Mouse (Mus musculus) kidney, adult 2 months (tissue): ENCODE measurements around the gene Clic1. TPM values are rescaled to one million over a fixed set of nuclear protein-coding genes. Genes with fewer than 3 reads are reported as not detected.
"Not testable (repeated sequence)": the region's sequence is repeated elsewhere in the genome, so short reads cannot be mapped to it uniquely, and the experiment has no call there.

Source experiments
- DNase-seq: peaks from one replicate; pipeline ENCODE4 v3.0.0; 2021
- H3K27ac ChIP-seq: fragments of 200-500 bp; 2 replicates; pipeline ENCODE4 v1.5.1; 2012; ENCODE audit warnings: low read depth, low read length, control low read depth, inconsistent platforms; ENCODE audit not compliant: insufficient read depth
- H3K27me3 ChIP-seq: fragments of 200-500 bp; replicated peaks from 2 replicates; pipeline ENCODE4 v1.6.1; 2012; ENCODE audit warnings: mild to moderate bottlenecking, moderate library complexity, low read length, inconsistent platforms; ENCODE audit not compliant: control insufficient read depth, insufficient read depth
- H3K36me3 ChIP-seq: fragments of 200-500 bp; 2 replicates; pipeline ENCODE4 v1.6.1; 2012; ENCODE audit warnings: mild to moderate bottlenecking, moderate library complexity, low read length, inconsistent platforms; ENCODE audit not compliant: control insufficient read depth, insufficient read depth
- H3K4me1 ChIP-seq: fragments of 200-500 bp; 2 replicates; pipeline ENCODE4 v1.6.1; 2011; ENCODE audit warnings: low read length; ENCODE audit not compliant: control insufficient read depth, insufficient read depth
- H3K4me3 ChIP-seq: fragments of 200-500 bp; 2 replicates; pipeline ENCODE4 v1.5.1; 2011; ENCODE audit warnings: mild to moderate bottlenecking, low read depth, low read length, control low read depth; ENCODE audit not compliant: insufficient read depth
- CTCF ChIP-seq: fragments of 200-500 bp; conservative IDR thresholded peaks from 2 replicates; pipeline ENCODE4 v1.5.1; 2011; ENCODE audit warnings: low read depth, mild to moderate bottlenecking, control low read depth, low read length, moderate library complexity, mixed read lengths; ENCODE audit not compliant: insufficient read depth, insufficient read length
- POLR2A ChIP-seq: fragments of 200-500 bp; IDR thresholded peaks from one replicate; pipeline ENCODE4 v1.6.1; 2011; ENCODE audit warnings: low read depth, low read length, control low read depth
- WGBS: fragments of 180-500 bp; shearing (Covaris S2); methylation state at CpG from one replicate; pipeline ENCODE4 v1.1.7; 2018; 5-methylcytosine and 5-hydroxymethylcytosine counted together
- polyA plus RNA-seq: library from polyadenylated mRNA; depleted of rRNA; stranded (reverse); fragments of >200 nt; gene quantifications from 2 replicates; pipeline ENCODE4 v1.2.3, GENCODE M21; 2012

Clic1 gene
- polyA plus RNA-seq, 1 experiment = 117 TPM

DNA sequence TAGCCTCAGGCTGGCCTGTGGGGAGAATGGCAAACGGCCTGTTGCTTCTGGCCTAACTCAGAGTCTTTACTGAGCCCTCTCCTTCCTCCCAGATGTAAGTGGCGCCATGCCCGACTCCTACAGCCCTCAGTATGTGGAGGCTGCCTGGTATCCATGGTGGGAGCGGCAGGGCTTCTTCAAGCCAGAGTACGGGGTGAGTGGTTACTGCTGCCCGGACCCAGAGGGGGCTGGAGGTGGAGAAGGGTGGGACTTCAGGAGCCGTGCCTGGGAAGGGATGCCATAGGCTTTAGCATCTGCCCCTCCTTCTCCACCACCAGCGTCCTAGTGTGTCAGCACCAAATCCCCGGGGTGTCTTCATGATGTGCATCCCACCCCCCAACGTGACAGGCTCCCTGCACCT, 44.6 kb upstream of the Clic1 start:
- Histone ChIP-seq H3K27ac (no peak overlapping the region), H3K36me3 (no peaks in the 10 kb centered on the region), H3K4me3 (no peak overlapping the region), H3K4me1 (no peaks in the 10 kb centered on the region), H3K27me3 (no peaks in the 10 kb centered on the region)
- no peak for TF ChIP-seq CTCF
- DNase-seq = no peak
- 96% methylated on average over 10 of the region's 10 CpGs for WGBS

DNA sequence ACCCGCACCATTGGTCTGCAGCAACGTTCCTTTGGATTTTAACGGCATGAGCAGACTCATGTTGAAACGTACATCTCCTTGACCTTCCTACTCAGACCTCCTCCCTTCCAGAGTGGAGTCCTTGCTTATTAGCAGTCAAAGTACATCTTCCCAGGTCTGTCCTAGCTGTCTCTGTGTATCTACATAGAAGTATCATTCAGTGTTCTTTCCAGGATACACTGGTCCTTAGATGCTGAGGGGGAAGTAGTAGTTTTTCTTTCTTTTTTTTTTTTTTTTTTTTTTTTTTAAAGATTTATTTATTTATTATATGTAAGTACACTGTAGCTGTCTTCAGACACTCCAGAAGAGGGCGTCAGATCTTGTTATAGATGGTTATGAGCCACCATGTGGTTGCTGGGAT, 43.9 kb upstream of the Clic1 start:
- WGBS = 91% methylated on average over 4 of the region's 5 CpGs
- H3K27me3 ChIP-seq, H3K36me3 ChIP-seq, DNase-seq, H3K4me1 ChIP-seq, H3K4me3 ChIP-seq, H3K27ac ChIP-seq: not testable (repeated sequence)

- no peak for TF ChIP-seq CTCF
- Histone ChIP-seq H3K4me3 (no peak overlapping the region), H3K36me3 (no peaks in the 10 kb centered on the region; the same call in 1 of the 2 replicates), H3K4me1 (no peaks in the 10 kb centered on the region), H3K27ac (no peak overlapping the region), H3K27me3 (no peaks in the 10 kb centered on the region)
- DNase-seq = no peak
- WGBS = 93% methylated on average over 7 of the region's 7 CpGs
Observed at GRCm38 (mm10) chr17:35007387-35007991, 42.3 kb upstream of the Clic1 start.

DNA sequence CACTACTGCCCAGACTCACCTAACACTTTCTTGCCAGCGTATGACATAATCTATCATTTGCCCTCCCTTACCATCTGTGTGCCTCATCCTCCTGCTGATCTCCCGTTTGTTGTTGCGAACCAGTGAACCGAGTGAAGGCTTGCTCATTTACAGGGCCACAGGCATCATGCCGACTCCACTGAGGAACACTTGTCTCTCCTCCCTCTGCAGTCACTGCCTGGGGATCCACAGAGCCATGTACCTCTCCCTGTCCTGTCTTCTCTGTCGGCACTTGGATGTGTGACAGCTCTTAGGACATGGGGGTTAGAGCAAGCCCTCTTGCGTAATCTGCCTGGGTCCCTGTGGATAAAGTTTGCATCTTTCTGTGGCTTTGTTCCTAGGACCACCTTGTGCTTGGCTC, 40.2 kb upstream of the Clic1 start:
- H3K36me3 ChIP-seq = no peaks in the 10 kb centered on the region; the same call in 1 of the 2 replicates
- no peak overlapping the region for H3K27ac ChIP-seq
- H3K4me1 ChIP-seq = no peaks in the 10 kb centered on the region
- H3K4me3 ChIP-seq = no peak overlapping the region
- no peaks in the 10 kb centered on the region for H3K27me3 ChIP-seq
- no peak for DNase-seq
- TF ChIP-seq CTCF (no peak), POLR2A (no peak)
- 65% methylated on average over 7 of the region's 7 CpGs for WGBS

DNA sequence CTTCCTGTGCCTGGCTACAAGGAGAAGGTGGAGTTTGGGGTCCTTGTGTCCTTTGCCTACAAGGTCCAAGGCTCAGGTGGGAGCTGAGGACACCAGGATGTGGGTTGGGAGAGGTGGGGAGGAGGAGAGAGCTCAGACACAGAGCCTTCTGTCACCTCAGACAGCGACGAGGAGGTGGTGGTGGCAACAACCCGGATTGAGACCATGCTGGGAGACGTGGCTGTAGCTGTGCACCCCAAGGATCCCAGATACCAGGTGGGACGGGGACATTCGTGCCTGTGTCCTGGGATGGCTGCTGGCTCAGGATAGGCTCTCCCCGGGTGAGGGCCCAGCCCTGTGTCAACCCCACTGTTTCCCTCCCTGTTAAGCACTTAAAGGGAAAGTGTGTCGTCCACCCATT, 38.3 kb upstream of the Clic1 start:
- Histone ChIP-seq H3K27ac (no peak overlapping the region), H3K4me1 (no peaks in the 10 kb centered on the region), H3K36me3 (no peaks in the 10 kb centered on the region; the same call in 1 of the 2 replicates), H3K27me3 (no peaks in the 10 kb centered on the region), H3K4me3 (no peak overlapping the region)
- WGBS = 90% methylated on average over 8 of the region's 8 CpGs
- DNase-seq = no peak
- TF ChIP-seq CTCF (no peak), POLR2A (no peak)

GRCm38 (mm10) chr17:35012430-35012829, 37.3 kb upstream of the Clic1 start:
- no peak overlapping the region for H3K27ac ChIP-seq
- no peak for DNase-seq
- no peak overlapping the region for H3K4me3 ChIP-seq
- H3K4me1 ChIP-seq = no peaks in the 10 kb centered on the region
- no peaks in the 10 kb centered on the region for H3K27me3 ChIP-seq
- no peaks in the 10 kb centered on the region; the same call in 1 of the 2 replicates for H3K36me3 ChIP-seq
- no peak for TF ChIP-seq POLR2A
- TF ChIP-seq CTCF = no peak
- WGBS = 89% methylated on average over 13 of the region's 13 CpGs

DNA sequence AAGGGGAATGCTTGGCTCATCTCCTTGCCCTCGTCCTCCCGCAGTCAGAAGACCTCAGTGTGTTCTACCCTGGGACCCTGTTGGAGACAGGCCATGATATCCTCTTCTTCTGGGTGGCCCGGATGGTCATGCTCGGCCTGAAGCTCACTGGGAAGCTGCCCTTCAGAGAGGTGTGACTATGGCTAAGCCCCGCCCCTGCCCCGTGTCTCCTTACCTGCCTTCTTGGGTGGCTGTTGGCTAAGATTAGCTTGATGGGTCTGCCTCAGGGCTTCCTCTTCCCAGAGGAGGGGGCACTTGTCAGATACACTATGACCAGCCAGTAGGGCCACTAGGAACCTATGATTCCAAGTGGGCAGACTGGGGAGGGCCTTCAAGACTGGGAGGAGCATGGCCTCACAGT, 36.5 kb upstream of the Clic1 start:
- H3K27ac ChIP-seq = no peak overlapping the region
- H3K4me1 ChIP-seq = no peaks in the 10 kb centered on the region
- TF ChIP-seq POLR2A (no peak), CTCF (no peak)
- H3K27me3 ChIP-seq = no peaks in the 10 kb centered on the region
- no peak for DNase-seq
- H3K36me3 ChIP-seq = no peaks in the 10 kb centered on the region; the same call in 1 of the 2 replicates
- no peak overlapping the region for H3K4me3 ChIP-seq
- 77% methylated on average over 6 of the region's 6 CpGs for WGBS

GRCm38 (mm10) chr17:35015296-35015695, 34.5 kb upstream of the Clic1 start:
- Histone ChIP-seq H3K4me1 (no peaks in the 10 kb centered on the region), H3K27me3 (no peaks in the 10 kb centered on the region), H3K27ac (no peak overlapping the region), H3K4me3 (no peak overlapping the region), H3K36me3 (no peaks in the 10 kb centered on the region; the same call in 1 of the 2 replicates)
- TF ChIP-seq CTCF = no peak
- TF ChIP-seq POLR2A = no peak
- DNase-seq = no peak
- 92% methylated on average over 16 of the region's 16 CpGs for WGBS
